Mouse (Mus musculus): ENCODE results near the gene 2010106E10Rik. TPM values are rescaled to one million over a fixed set of nuclear protein-coding genes. Genes with fewer than 3 reads are reported as not detected.

The 2010106E10Rik gene
- polyA plus RNA-seq (2011; ENCODE audit: insufficient read depth, insufficient read length, low replicate concordance, missing spikeins) = not detected in 2 replicates

DNA sequence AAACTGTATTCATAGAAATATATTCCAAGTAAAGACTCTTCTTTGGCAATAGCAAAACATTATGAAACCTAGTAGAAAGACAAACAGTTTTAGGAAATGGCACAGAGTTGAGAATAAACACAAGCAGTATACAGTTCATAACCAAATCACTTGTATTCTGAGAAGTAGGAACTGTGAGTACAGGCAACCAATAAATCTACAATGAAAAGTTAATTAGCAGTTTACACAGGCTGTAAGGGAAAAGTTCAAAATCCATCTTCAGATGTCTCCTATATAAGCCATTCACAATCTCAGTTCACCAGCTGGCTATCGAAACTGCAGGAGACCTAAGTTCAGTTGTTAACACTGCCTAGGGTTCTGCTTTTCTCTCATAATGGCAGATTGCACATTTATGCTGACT, at the start of gene 2010106E10Rik:
2010106E10Rik (plus strand) TSS at position 301 of the 400 bp plus-strand sequence.
- 76% methylated on average over 1 of the region's 1 CpGs for WGBS
- no peak for TF ChIP-seq POLR2A (IDR thresholded peaks at IDR 0.05; ENCODE audit: borderline replicate concordance, control insufficient read depth, low read depth, low read length)
- no peak for TF ChIP-seq CTCF (IDR thresholded peaks at IDR 0.05; ENCODE audit: control insufficient read depth, insufficient read depth, low read length)
- Histone ChIP-seq H3K27ac (ENCODE audit: control insufficient read depth, insufficient read depth, low read depth, low read length, poor library complexity) (no peak within 1 kb of the TSS), H3K4me3 (replicated peaks; ENCODE audit: control insufficient read depth, low read depth, low read length) (no peak within 1 kb of the TSS), H3K4me1 (ENCODE audit: control insufficient read depth, insufficient read depth, low read length) (no peaks in the 10 kb centered on the region)

- Histone ChIP-seq H3K4me3 (replicated peaks; ENCODE audit: control insufficient read depth, low read depth, low read length) (no peak overlapping the region), H3K4me1 (ENCODE audit: control insufficient read depth, insufficient read depth, low read length) (no peaks in the 10 kb centered on the region), H3K27ac (ENCODE audit: control insufficient read depth, insufficient read depth, low read depth, low read length, poor library complexity) (no peak overlapping the region)
- 64% methylated on average over 2 of the region's 2 CpGs for WGBS
- TF ChIP-seq CTCF (IDR thresholded peaks at IDR 0.05; ENCODE audit: control insufficient read depth, insufficient read depth, low read length) (no peak), POLR2A (IDR thresholded peaks at IDR 0.05; ENCODE audit: borderline replicate concordance, control insufficient read depth, low read depth, low read length) (no peak)
Observed at GRCm38 (mm10) chrX:112505651-112506050, 10.6 kb downstream of the 2010106E10Rik start.

- H3K4me3 ChIP-seq (replicated peaks; ENCODE audit: control insufficient read depth, low read depth, low read length) = no peak overlapping the region
- 72% methylated on average over 1 of the region's 1 CpGs for WGBS
- H3K4me1 ChIP-seq (ENCODE audit: control insufficient read depth, insufficient read depth, low read length) = no peaks in the 10 kb centered on the region
- TF ChIP-seq POLR2A (IDR thresholded peaks at IDR 0.05; ENCODE audit: borderline replicate concordance, control insufficient read depth, low read depth, low read length) (no peak), CTCF (IDR thresholded peaks at IDR 0.05; ENCODE audit: control insufficient read depth, insufficient read depth, low read length) (no peak)
- no peak overlapping the region for H3K27ac ChIP-seq (ENCODE audit: control insufficient read depth, insufficient read depth, low read depth, low read length, poor library complexity)
Observed at GRCm38 (mm10) chrX:112524755-112525154, 29.7 kb downstream of the 2010106E10Rik start.

- Histone ChIP-seq H3K4me3 (replicated peaks; ENCODE audit: control insufficient read depth, low read depth, low read length) (no peak overlapping the region), H3K4me1 (ENCODE audit: control insufficient read depth, insufficient read depth, low read length) (no peaks in the 10 kb centered on the region), H3K27ac (ENCODE audit: control insufficient read depth, insufficient read depth, low read depth, low read length, poor library complexity) (no peak overlapping the region)
- 67% methylated on average over 1 of the region's 1 CpGs for WGBS
- no peak for TF ChIP-seq CTCF (IDR thresholded peaks at IDR 0.05; ENCODE audit: control insufficient read depth, insufficient read depth, low read length)
- no peak for TF ChIP-seq POLR2A (IDR thresholded peaks at IDR 0.05; ENCODE audit: borderline replicate concordance, control insufficient read depth, low read depth, low read length)
Observed at GRCm38 (mm10) chrX:112543115-112543514, 48.0 kb downstream of the 2010106E10Rik start.

- WGBS = 83% methylated on average over 2 of the region's 2 CpGs
- TF ChIP-seq POLR2A (IDR thresholded peaks at IDR 0.05; ENCODE audit: borderline replicate concordance, control insufficient read depth, low read depth, low read length) (no peak), CTCF (IDR thresholded peaks at IDR 0.05; ENCODE audit: control insufficient read depth, insufficient read depth, low read length) (no peak)
- Histone ChIP-seq H3K27ac (ENCODE audit: control insufficient read depth, insufficient read depth, low read depth, low read length, poor library complexity) (no peak overlapping the region), H3K4me3 (replicated peaks; ENCODE audit: control insufficient read depth, low read depth, low read length) (no peak overlapping the region), H3K4me1 (ENCODE audit: control insufficient read depth, insufficient read depth, low read length) (no peaks in the 10 kb centered on the region)
Observed at GRCm38 (mm10) chrX:112567716-112568115, 72.6 kb downstream of the 2010106E10Rik start.

DNA sequence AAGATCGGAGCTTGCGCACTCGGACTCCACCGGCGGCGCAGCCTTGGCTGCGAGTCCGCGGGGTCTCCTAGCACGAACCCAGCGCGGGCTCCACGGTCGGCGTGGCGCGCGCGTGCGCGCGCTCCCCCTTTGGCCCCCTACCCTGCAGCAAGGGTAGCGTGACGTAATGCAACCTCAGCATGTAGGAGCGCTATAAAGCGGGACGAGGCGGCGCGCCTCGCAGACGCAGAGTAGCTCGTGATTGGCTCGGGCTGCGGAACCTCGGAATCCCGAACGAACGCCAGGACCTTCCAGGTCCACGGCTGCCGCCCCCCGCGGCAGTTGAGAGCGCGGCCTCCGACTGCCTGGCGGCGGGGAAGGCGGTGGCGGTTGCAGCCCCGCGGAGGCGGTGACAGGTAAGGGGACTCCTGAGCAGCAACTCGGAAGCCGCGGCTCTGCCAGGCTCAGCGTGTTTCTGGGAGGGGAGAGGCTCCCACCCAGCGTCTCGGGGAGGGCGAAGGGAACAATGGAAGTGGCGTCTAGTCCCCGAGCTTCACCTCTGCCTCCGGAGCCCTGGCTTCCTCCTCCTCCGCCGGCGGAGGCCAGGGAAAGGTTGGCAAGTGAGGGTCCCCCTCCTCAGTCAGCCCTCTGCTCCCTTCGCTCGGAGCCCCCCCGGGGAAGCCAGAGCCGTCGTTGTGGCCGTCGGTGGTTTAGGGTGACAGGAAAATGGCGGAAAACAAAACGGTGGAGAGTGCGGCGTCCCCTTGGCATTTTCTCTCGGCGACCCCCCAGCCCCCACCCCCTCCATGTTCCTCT, 105.6 kb downstream of the 2010106E10Rik start, which contains the start of gene Zfp711:
Zfp711 (plus strand) TSS at position 16 of the 795 bp plus-strand sequence.
- Histone ChIP-seq H3K4me3 (replicated peaks; ENCODE audit: control insufficient read depth, low read depth, low read length) (no peak within 1 kb of the TSS), H3K27ac (ENCODE audit: control insufficient read depth, insufficient read depth, low read depth, low read length, poor library complexity) (no peak within 1 kb of the TSS), H3K4me1 (ENCODE audit: control insufficient read depth, insufficient read depth, low read length) (no peaks in the 10 kb centered on the region)
- 11% methylated on average over 75 of the region's 79 CpGs for WGBS
- no peak for TF ChIP-seq POLR2A (IDR thresholded peaks at IDR 0.05; ENCODE audit: borderline replicate concordance, control insufficient read depth, low read depth, low read length)
- TF ChIP-seq CTCF (IDR thresholded peaks at IDR 0.05; ENCODE audit: control insufficient read depth, insufficient read depth, low read length) = no peak

DNA sequence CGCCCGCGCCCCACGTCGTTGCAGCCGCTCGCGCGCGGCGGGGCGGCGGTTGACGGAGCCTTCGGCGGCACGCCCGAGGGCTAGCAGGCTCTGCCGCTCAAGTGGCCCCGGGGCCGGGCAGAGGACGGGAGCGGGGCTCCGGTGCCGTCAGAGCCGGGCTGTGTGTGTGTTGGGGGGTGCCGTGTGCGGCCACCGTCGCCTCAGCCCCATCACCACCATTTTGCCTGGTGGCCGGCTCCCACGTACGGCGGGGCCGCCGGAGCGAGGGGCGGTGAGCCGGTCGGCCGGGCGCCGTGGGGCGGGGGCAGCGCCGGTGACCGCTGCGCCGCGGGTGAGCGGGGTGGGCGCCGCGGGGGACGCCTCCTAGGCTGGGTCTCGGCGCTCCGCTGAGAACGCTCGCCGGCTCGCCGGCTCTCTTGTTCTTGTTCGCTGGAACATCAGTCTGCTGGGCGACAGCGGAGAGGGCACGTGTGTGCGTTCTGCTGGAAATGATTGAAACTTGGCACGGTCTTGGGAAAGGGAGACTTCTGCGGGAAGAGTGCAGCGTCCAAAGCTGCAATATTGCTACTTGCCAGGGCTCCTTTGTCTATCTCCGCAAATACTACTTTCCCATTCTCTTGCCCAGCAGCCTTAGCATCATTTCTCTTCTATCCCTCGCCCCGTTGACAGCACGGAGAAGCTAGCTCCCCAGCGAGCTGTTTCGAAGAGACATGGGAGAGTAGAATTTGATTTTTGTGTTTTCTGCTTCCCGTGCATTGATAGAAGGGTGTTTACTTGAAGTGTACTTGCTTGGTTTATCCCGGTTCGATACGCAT, 106.4 kb downstream of the 2010106E10Rik start:
- H3K4me3 ChIP-seq (replicated peaks; ENCODE audit: control insufficient read depth, low read depth, low read length) = no peak overlapping the region
- no peaks in the 10 kb centered on the region for H3K4me1 ChIP-seq (ENCODE audit: control insufficient read depth, insufficient read depth, low read length)
- H3K27ac ChIP-seq (ENCODE audit: control insufficient read depth, insufficient read depth, low read depth, low read length, poor library complexity) = no peak overlapping the region
- 11% methylated on average over 63 of the region's 81 CpGs for WGBS
- no peak for TF ChIP-seq CTCF (IDR thresholded peaks at IDR 0.05; ENCODE audit: control insufficient read depth, insufficient read depth, low read length)
- no peak for TF ChIP-seq POLR2A (IDR thresholded peaks at IDR 0.05; ENCODE audit: borderline replicate concordance, control insufficient read depth, low read depth, low read length)

Other genes starting within 250 kb of the 2010106E10Rik start
- 7.9 and 12.6 TPM in 2 replicates for gene Apool, start 183.9 kb upstream of the 2010106E10Rik start, polyA plus RNA-seq (2011; ENCODE audit: insufficient read depth, insufficient read length, low replicate concordance, missing spikeins)
- gene Satl1, start 88.5 kb upstream of the 2010106E10Rik start, polyA plus RNA-seq (2011; ENCODE audit: insufficient read depth, insufficient read length, low replicate concordance, missing spikeins) = not detected in 2 replicates
- not detected in 2 replicates for gene Zfp711, start 105.3 kb downstream of the 2010106E10Rik start, polyA plus RNA-seq (2011; ENCODE audit: insufficient read depth, insufficient read length, low replicate concordance, missing spikeins)
- gene Pof1b, start 203.4 kb downstream of the 2010106E10Rik start, polyA plus RNA-seq (2011; ENCODE audit: insufficient read depth, insufficient read length, low replicate concordance, missing spikeins) = not detected in 2 replicates

All from bone marrow, adult 2 months (tissue).